Mouse (Mus musculus) midbrain, embryonic 11.5 days (tissue): ENCODE data around the gene Borcs7. TPM values are rescaled to one million over a fixed set of nuclear protein-coding genes. Genes with fewer than 3 reads are reported as not detected.

Experiments used
- ATAC-seq: fragments of 200-750 bp; cut with Nextera tagmentation; 2 replicates; pipeline ENCODE4 v1.8.0; 2017; ENCODE audit warnings: moderate TSS enrichment, moderate library complexity; ENCODE audit not compliant: low FRiP score
- DNase-seq: peaks from one replicate; pipeline ENCODE4 v3.0.0; 2015; ENCODE audit warnings: low spot score; ENCODE audit errors: missing footprints
- H3K27ac ChIP-seq: fragments of 300-500 bp; sonication (generic); 2 replicates; pipeline ENCODE4 v1.5.1; 2014; ENCODE audit warnings: low read depth, low read length
- H3K27me3 ChIP-seq: fragments of 300-500 bp; sonication (generic); 2 replicates; pipeline ENCODE4 v1.6.1; 2014; ENCODE audit warnings: mild to moderate bottlenecking, low read length, moderate library complexity, mixed read lengths; ENCODE audit not compliant: control insufficient read depth, insufficient read depth
- H3K36me3 ChIP-seq: fragments of 300-500 bp; sonication (generic); 2 replicates; pipeline ENCODE4 v1.6.1; 2014; ENCODE audit warnings: mild to moderate bottlenecking, low read length, moderate library complexity, mixed read lengths; ENCODE audit not compliant: control insufficient read depth, insufficient read depth
- H3K4me1 ChIP-seq: fragments of 300-500 bp; sonication (generic); 2 replicates; pipeline ENCODE4 v1.6.1; 2014; ENCODE audit warnings: low read length; ENCODE audit not compliant: control insufficient read depth, insufficient read depth
- H3K4me2 ChIP-seq: fragments of 300-500 bp; sonication (generic); 2 replicates; pipeline ENCODE4 v1.6.1; 2014; ENCODE audit warnings: mild to moderate bottlenecking, moderate library complexity
- H3K4me3 ChIP-seq: fragments of 300-500 bp; sonication (generic); 2 replicates; pipeline ENCODE4 v1.5.1; 2014; ENCODE audit warnings: low read depth, low read length
- H3K9ac ChIP-seq: fragments of 300-500 bp; sonication (generic); 2 replicates; pipeline ENCODE4 v1.6.1; 2014; ENCODE audit warnings: low read length
- H3K9me3 ChIP-seq: fragments of 300-500 bp; sonication (generic); 2 replicates; pipeline ENCODE4 v1.6.1; 2016; ENCODE audit warnings: low read length; ENCODE audit not compliant: control insufficient read depth
- WGBS: fragments of 180-500 bp; shearing (Covaris S2); extraction: QIAGEN DNeasy Blood & Tissue Kit; methylation state at CpG from one replicate; pipeline ENCODE4 v1.1.7; 2014; 5-methylcytosine and 5-hydroxymethylcytosine counted together
- polyA plus RNA-seq: library from polyadenylated mRNA; unstranded; fragments of >200 nt; fragmentation: Nextera tagmentation; extraction: Ambion mirVana; gene quantifications from 2 replicates; pipeline ENCODE4 v1.2.1, GENCODE M21; 2014

Borcs7 gene
- polyA plus RNA-seq, 1 experiment from 2014 or later, result 15.3 TPM

GRCm38 (mm10) chr19:46735241-46735640 is 45.5 kb downstream of the Borcs7 start:
- Histone ChIP-seq H3K9ac (no peak overlapping the region), H3K4me3 (no peak overlapping the region), H3K27ac (no peak overlapping the region), H3K4me1 (no peaks in the 10 kb centered on the region), H3K36me3 (no peaks in the 10 kb centered on the region), H3K9me3 (no peaks in the 10 kb centered on the region), H3K4me2 (no peak overlapping the region), H3K27me3 (no peaks in the 10 kb centered on the region)
- 74% methylated on average over 5 of the region's 5 CpGs for WGBS
- ATAC-seq, result no peak
- no peak for DNase-seq

DNA sequence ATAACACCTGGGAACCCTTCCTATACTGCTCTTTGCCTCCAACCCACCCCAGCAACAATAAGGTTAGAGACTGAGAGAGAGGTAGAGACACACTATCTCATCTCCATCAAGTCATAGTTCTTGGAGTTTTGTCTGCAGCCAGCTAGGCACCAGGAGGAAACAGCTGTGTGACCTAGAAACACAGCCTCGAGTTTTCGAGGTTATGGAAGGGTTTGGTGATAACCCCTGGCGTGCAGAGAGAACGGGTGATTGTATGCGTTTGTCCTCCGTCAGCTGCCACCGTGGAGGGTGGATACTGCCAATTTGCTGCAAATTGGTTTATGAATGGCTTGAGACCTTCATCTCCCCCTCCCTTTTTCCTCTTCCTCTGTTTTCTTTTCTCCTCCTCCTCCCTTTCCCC is 47.4 kb downstream of the Borcs7 start:
- no peaks in the 10 kb centered on the region for H3K27me3 ChIP-seq
- no peaks in the 10 kb centered on the region for H3K36me3 ChIP-seq
- no peak overlapping the region for H3K27ac ChIP-seq
- ATAC-seq (no peak), DNase-seq (no peak)
- H3K9ac ChIP-seq, result no peak overlapping the region
- 88% methylated on average over 7 of the region's 7 CpGs for WGBS
- no peaks in the 10 kb centered on the region for H3K9me3 ChIP-seq
- H3K4me3 ChIP-seq, result no peak overlapping the region
- H3K4me1 ChIP-seq, result no peaks in the 10 kb centered on the region
- no peak overlapping the region for H3K4me2 ChIP-seq

GRCm38 (mm10) chr19:46740341-46741008 is 50.8 kb downstream of the Borcs7 start:
- Histone ChIP-seq H3K4me2 (no peak overlapping the region), H3K9ac (no peak overlapping the region), H3K4me3 (no peak overlapping the region), H3K9me3 (no peaks in the 10 kb centered on the region), H3K27ac (no peak overlapping the region), H3K4me1 (no peaks in the 10 kb centered on the region), H3K27me3 (no peaks in the 10 kb centered on the region), H3K36me3 (no peaks in the 10 kb centered on the region)
- ATAC-seq, result no peak
- 57% methylated on average over 7 of the region's 7 CpGs for WGBS
- DNase-seq, result peak; percentile 95

DNA sequence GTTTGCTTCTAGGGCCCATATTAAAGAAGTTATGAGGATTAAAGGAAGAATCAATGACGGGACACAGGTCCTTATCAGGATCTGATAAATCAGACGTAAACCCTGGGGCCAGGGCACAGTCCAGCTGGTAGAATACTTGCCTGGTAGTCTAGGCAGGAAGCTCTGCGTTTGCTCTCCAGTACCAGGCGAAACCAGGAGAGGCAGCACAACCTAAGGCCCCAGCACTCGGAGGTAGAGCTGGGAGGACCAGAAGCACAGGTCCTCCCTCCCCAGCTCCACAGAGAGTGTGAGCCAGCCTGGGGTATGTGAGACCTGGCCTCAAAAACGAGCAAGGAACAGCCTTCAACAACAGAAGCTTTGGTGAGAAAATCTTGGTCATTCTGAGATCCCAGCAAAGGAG is 51.9 kb downstream of the Borcs7 start:
- Histone ChIP-seq H3K4me3 (no peak overlapping the region), H3K27me3 (no peaks in the 10 kb centered on the region), H3K27ac (no peak overlapping the region), H3K36me3 (no peaks in the 10 kb centered on the region), H3K4me1 (no peaks in the 10 kb centered on the region), H3K9me3 (no peaks in the 10 kb centered on the region), H3K9ac (no peak overlapping the region), H3K4me2 (no peak overlapping the region)
- ATAC-seq, result no peak
- 45% methylated on average over 6 of the region's 6 CpGs for whole genome bisulfite sequencing
- DNase-seq, result peak; percentile 73

DNA sequence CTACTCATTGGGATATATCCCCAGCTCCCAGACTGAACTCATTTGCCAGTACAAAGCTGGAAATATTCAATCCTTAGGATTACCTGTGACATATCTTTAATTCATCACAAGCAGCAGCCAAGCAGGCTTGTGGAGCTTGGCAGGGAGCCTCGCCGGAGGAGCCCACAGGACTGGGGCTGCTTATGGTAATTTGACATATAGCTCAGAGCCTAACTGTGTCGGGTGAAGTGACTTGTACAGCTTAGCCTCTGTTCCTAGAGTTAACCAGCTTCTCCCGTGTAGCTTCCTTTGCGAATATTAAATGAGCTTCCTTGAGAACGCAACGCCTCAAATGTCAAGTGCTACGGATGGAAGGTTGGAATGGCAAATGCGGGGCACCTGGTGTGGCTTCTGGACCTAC is 55.0 kb downstream of the Borcs7 start:
- 76% methylated on average over 9 of the region's 9 CpGs for WGBS
- no peaks in the 10 kb centered on the region for H3K36me3 ChIP-seq
- H3K9me3 ChIP-seq, result no peaks in the 10 kb centered on the region
- no peak overlapping the region for H3K4me3 ChIP-seq
- no peak overlapping the region for H3K9ac ChIP-seq
- ATAC-seq (no peak), DNase-seq (peak; percentile 33)
- no peak overlapping the region for H3K4me2 ChIP-seq
- no peak overlapping the region for H3K27ac ChIP-seq
- no peaks in the 10 kb centered on the region for H3K27me3 ChIP-seq
- H3K4me1 ChIP-seq, result no peaks in the 10 kb centered on the region

DNA sequence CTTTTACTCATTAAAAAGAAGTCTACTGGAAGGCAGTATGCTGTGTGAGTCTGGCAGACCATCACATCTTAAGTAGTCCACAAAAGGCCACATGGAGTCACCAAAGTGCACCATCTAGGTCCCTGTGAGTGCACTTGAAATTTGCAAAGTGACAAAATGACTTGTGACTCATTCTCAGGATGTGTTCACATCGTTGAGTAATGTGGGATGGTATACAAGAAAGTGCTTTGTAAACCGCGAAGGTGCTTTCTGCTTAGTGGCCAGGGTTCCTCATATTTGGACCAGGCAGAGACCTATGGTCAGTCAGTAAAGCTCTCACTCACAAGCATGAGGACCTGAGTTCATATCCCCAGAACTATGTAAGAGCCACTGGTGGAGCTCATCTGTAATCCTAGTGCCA is 58.1 kb downstream of the Borcs7 start:
- Histone ChIP-seq H3K4me1 (no peaks in the 10 kb centered on the region), H3K9ac (no peak overlapping the region), H3K27ac (no peak overlapping the region), H3K4me3 (no peak overlapping the region), H3K36me3 (no peaks in the 10 kb centered on the region), H3K27me3 (no peaks in the 10 kb centered on the region), H3K9me3 (no peaks in the 10 kb centered on the region), H3K4me2 (no peak overlapping the region)
- WGBS, result 91% methylated on average over 3 of the region's 3 CpGs
- DNase-seq, result no peak
- ATAC-seq, result no peak

GRCm38 (mm10) chr19:46752235-46752634 is 62.5 kb downstream of the Borcs7 start:
- Histone ChIP-seq H3K27me3 (no peaks in the 10 kb centered on the region), H3K4me1 (no peaks in the 10 kb centered on the region), H3K36me3 (no peaks in the 10 kb centered on the region), H3K9me3 (no peaks in the 10 kb centered on the region), H3K4me2 (no peak overlapping the region), H3K27ac (no peak overlapping the region), H3K4me3 (no peak overlapping the region), H3K9ac (no peak overlapping the region)
- DNase-seq, result no peak
- WGBS, result 93% methylated on average over 5 of the region's 5 CpGs
- ATAC-seq, result no peak

Other genes starting within 250 kb of the Borcs7 start
- 28.6 and 31.7 TPM in 2 replicates for gene Trim8, start 188.2 kb upstream of the Borcs7 start, polyA plus RNA-seq
- 155 and 160 TPM in 2 replicates for gene Arl3, start 116.7 kb upstream of the Borcs7 start, polyA plus RNA-seq
- gene Sfxn2, start 116.5 kb upstream of the Borcs7 start, polyA plus RNA-seq, result 12.1 and 12.7 TPM in 2 replicates
- gene Wbp1l, start 90.8 kb upstream of the Borcs7 start, polyA plus RNA-seq, result 29.0 and 30.3 TPM in 2 replicates
- not detected in 2 replicates for gene Cyp17a1, start 16.7 kb upstream of the Borcs7 start, polyA plus RNA-seq
- gene As3mt, start 17.6 kb downstream of the Borcs7 start, polyA plus RNA-seq, result 33.8 and 37.6 TPM in 2 replicates
- gene Cnnm2, start 71.7 kb downstream of the Borcs7 start, polyA plus RNA-seq, result 4.5 and 4.9 TPM in 2 replicates